Mouse (Mus musculus): ENCODE measurements at regions not wholly inside any gene's neighbourhood (a gene's known extent, or its start where the extent isn't known, plus 50 kb on each side); places are given as distances from the start of the nearest gene placed in this dataset.

DNA sequence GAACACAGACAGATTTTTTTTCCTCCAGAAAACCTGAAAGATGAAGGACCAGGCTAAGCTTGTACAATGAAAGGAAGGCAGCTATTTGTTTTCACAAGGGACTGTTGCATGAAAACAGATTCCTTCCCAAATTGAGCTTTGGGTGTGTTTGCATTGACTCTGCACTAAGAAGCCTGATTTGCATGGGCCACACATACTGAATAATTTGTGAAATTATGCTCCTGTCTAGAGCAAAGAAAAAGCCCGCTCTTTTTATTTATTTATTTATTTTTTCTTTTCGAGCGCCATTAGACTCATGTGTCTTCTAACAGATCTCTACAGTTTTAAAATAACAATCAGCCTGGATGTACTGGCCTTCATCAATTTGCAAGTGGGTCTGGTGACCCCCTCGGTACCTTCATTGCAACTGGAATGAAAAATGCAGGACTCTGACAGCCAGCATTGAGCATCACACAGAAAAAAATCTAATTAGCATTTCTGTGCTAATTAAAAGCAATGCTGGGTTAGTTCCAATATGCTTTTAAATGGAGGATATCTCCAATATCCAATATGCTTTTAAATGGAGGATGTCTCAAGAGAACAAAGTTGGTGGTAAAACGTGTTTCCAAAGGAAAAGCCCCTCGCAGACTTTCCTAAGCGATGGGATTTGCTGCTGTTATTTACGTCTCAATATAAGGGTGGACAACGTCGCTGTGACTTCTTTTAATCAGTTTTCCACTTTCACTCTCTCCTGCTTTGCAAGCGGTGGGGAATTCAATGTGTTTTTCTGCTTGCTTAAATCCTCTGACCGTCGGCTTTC lies 166.3 kb downstream of the Nedd1 start:
- TF ChIP-seq CTCF (IDR thresholded peaks at IDR 0.05; ENCODE audit: control insufficient read depth, insufficient read depth, insufficient replicate concordance, low read depth, low read length) (no peak), POLR2A (IDR thresholded peaks at IDR 0.05; ENCODE audit: control insufficient read depth, low read depth, low read length) (no peak)

All from testis, adult 2 months (tissue).